Mouse (Mus musculus) G1E (cell line): ENCODE data around the gene Wfdc16.
"Not testable (repeated sequence)": the region's sequence is repeated elsewhere in the genome, so short reads cannot be mapped to it uniquely, and the experiment has no call there.

Source experiments
- CTCF ChIP-seq: IDR thresholded peaks from 2 replicates; pipeline ENCODE4 v1.5.1; 2012; ENCODE audit warnings: low read depth, low read length, inconsistent platforms, mixed read lengths
- GATA1 ChIP-seq: IDR thresholded peaks from 2 replicates; pipeline ENCODE4 v1.6.1; 2012; ENCODE audit warnings: borderline replicate concordance, low read length, inconsistent platforms, mixed read lengths
- GATA2 ChIP-seq: IDR thresholded peaks from 2 replicates; pipeline ENCODE4 v1.6.1; 2012; ENCODE audit warnings: low read depth, low read length, inconsistent platforms, borderline replicate concordance
- POLR2AphosphoS5 ChIP-seq: IDR thresholded peaks from 2 replicates; pipeline ENCODE4 v1.6.1; 2012; ENCODE audit warnings: low read depth, low read length, inconsistent platforms; ENCODE audit not compliant: insufficient replicate concordance

GRCm38 (mm10) chr2:164585025-164585725, 53.4 kb downstream of the Wfdc16 start, which contains the start of gene Wfdc6a:
- not testable (repeated sequence) for TF ChIP-seq CTCF, GATA1, POLR2AphosphoS5, GATA2
